Mouse (Mus musculus) CD4-positive helper T cell, adult 2 months (primary cell): Measurements from ENCODE around the gene Micu1.
"Not testable (repeated sequence)": the region's sequence is repeated elsewhere in the genome, so short reads cannot be mapped to it uniquely, and the experiment has no call there.

ENCODE experiments used
- DNase-seq: peaks from one replicate; pipeline ENCODE4 v3.0.0-alpha.2; 2012; ENCODE audit warnings: low read depth, missing footprints, low spot score

Gene Micu1

GRCm38 (mm10) chr10:59848953-59849352 lies 146.7 kb downstream of the Micu1 start:
- DNase-seq = no peak

GRCm38 (mm10) chr10:59849371-59849770 lies 147.1 kb downstream of the Micu1 start:
- DNase-seq = no peak

- no peak for DNase-seq
These were observed 154.9 kb downstream of the Micu1 start for GRCm38 (mm10) chr10:59857157-59857556.

GRCm38 (mm10) chr10:59860684-59861083 lies 158.4 kb downstream of the Micu1 start:
- no peak for DNase-seq

GRCm38 (mm10) chr10:59861201-59861600 lies 158.9 kb downstream of the Micu1 start:
- DNase-seq = no peak

- DNase-seq = no peak
These were observed 160.7 kb downstream of the Micu1 start for GRCm38 (mm10) chr10:59862816-59863440.

- peak; percentile 14 for DNase-seq
These were observed 161.3 kb downstream of the Micu1 start for GRCm38 (mm10) chr10:59863620-59864019.

- peak; percentile 75 for DNase-seq
These were observed 162.1 kb downstream of the Micu1 start for GRCm38 (mm10) chr10:59864232-59864875.

GRCm38 (mm10) chr10:59864884-59865726 lies 162.8 kb downstream of the Micu1 start:
- DNase-seq = peak; percentile 89

GRCm38 (mm10) chr10:59868266-59868665 lies 166.0 kb downstream of the Micu1 start:
- DNase-seq = no peak

- no peak for DNase-seq
These were observed 167.8 kb downstream of the Micu1 start for GRCm38 (mm10) chr10:59870038-59870437.

- not testable (repeated sequence) for DNase-seq
These were observed 170.4 kb downstream of the Micu1 start for GRCm38 (mm10) chr10:59872651-59873050.

- no peak for DNase-seq
These were observed 170.9 kb downstream of the Micu1 start for GRCm38 (mm10) chr10:59873206-59873605.

- DNase-seq = no peak
These were observed 171.3 kb downstream of the Micu1 start for GRCm38 (mm10) chr10:59873613-59874012.

- no peak for DNase-seq
These were observed 173.1 kb downstream of the Micu1 start for GRCm38 (mm10) chr10:59875396-59875795.

GRCm38 (mm10) chr10:59876698-59877097 lies 174.4 kb downstream of the Micu1 start:
- DNase-seq = not testable (repeated sequence)

GRCm38 (mm10) chr10:59877421-59878117 lies 175.3 kb downstream of the Micu1 start:
- no peak for DNase-seq

- DNase-seq = no peak
These were observed 176.5 kb downstream of the Micu1 start for GRCm38 (mm10) chr10:59878823-59879222.

- DNase-seq = peak; percentile 96
These were observed 177.2 kb downstream of the Micu1 start, which contains the start of gene Dnajb12 for GRCm38 (mm10) chr10:59879255-59880028. Gene Dnajb12, plus strand, starts transcription at chr10:59879556.

GRCm38 (mm10) chr10:59880029-59880386 lies 177.7 kb downstream of the Micu1 start:
- DNase-seq = no peak

- no peak for DNase-seq
These were observed 178.6 kb downstream of the Micu1 start for GRCm38 (mm10) chr10:59880837-59881236.
